Mouse (Mus musculus): ENCODE measurements around the gene Bbs9. TPM values are rescaled to one million over a fixed set of nuclear protein-coding genes. Genes with fewer than 3 reads are reported as not detected.

Gene Bbs9
- polyA plus RNA-seq, 1 experiment = 17.9 TPM

DNA sequence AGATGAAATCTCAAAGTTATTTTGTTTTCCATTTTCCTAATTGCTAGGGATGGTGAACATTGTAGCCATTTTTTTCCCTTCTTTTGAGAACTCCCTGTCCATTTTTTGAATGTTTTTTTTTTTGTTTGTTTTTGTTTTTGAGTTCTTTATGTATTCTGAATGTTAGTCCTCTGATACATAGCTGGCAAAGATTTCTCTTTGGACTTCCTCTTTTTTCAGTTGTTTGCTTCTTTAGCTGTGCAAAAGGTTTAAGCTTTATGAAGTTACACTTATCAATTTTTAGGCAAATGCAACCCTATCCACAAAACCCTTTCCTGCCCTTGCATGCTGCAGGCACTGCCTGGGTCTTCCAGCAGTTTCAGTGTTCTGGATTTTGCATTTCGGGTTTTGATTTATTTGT lies 143.7 kb downstream of the Bbs9 start:
- Histone ChIP-seq H3K9ac (ENCODE audit: low read depth, poor library complexity, severe bottlenecking) (no peak overlapping the region), H3K36me3 (ENCODE audit: control insufficient read depth, insufficient read depth, low read length, poor library complexity, severe bottlenecking) (no peaks in the 10 kb centered on the region), H3K4me3 (ENCODE audit: low read depth, low read length) (no peak overlapping the region), H3K27me3 (ENCODE audit: control insufficient read depth, insufficient read depth, low read length, poor library complexity, severe bottlenecking) (no peaks in the 10 kb centered on the region), H3K27ac (ENCODE audit: insufficient read depth, low read length) (no peak overlapping the region), H3K4me1 (ENCODE audit: control insufficient read depth, insufficient read depth, low read length) (no peaks in the 10 kb centered on the region), H3K9me3 (replicated peaks; ENCODE audit: control insufficient read depth, insufficient read depth, low read length, poor library complexity, severe bottlenecking) (no peaks in the 10 kb centered on the region)
- no peak for TF ChIP-seq EP300 (IDR thresholded peaks at IDR 0.05; ENCODE audit: insufficient read depth, low read depth, low read length)
- TF ChIP-seq POLR2A (IDR thresholded peaks at IDR 0.05; ENCODE audit: insufficient read depth, low read length) = no peak
- no peak for TF ChIP-seq CTCF (IDR thresholded peaks at IDR 0.05; ENCODE audit: low read depth, low read length)

- Histone ChIP-seq H3K9ac (ENCODE audit: low read depth, poor library complexity, severe bottlenecking) (no peak overlapping the region), H3K27me3 (ENCODE audit: control insufficient read depth, insufficient read depth, low read length, poor library complexity, severe bottlenecking) (no peaks in the 10 kb centered on the region), H3K9me3 (replicated peaks; ENCODE audit: control insufficient read depth, insufficient read depth, low read length, poor library complexity, severe bottlenecking) (no peaks in the 10 kb centered on the region), H3K36me3 (ENCODE audit: control insufficient read depth, insufficient read depth, low read length, poor library complexity, severe bottlenecking) (no peaks in the 10 kb centered on the region), H3K4me3 (ENCODE audit: low read depth, low read length) (no peak overlapping the region), H3K27ac (ENCODE audit: insufficient read depth, low read length) (no peak overlapping the region), H3K4me1 (ENCODE audit: control insufficient read depth, insufficient read depth, low read length) (no peaks in the 10 kb centered on the region)
- TF ChIP-seq POLR2A (IDR thresholded peaks at IDR 0.05; ENCODE audit: insufficient read depth, low read length) = no peak
- peak; percentile 42 for TF ChIP-seq CTCF (IDR thresholded peaks at IDR 0.05; ENCODE audit: low read depth, low read length)
Observed at GRCm38 (mm10) chr9:22624966-22625365, 149.5 kb downstream of the Bbs9 start.

DNA sequence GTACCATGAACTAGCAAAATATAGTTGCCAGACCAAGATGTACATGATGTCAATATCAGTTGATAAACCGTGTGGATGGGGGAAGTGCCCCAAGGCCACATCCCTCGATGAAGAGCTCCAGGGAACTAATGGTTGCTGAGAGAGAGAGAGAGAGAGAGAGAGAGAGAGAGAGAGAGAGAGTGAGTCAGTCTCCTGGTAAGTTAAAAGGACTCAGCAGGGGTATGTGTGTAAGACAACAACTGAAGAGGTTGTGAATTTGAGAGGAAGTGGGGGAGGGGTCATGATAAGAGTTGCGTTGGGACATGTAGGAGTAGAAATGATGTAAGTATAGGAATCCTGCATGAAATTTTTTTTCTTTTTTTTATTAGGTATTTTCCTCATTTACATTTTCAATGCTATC lies 150.5 kb downstream of the Bbs9 start:
- Histone ChIP-seq H3K4me1 (ENCODE audit: control insufficient read depth, insufficient read depth, low read length) (no peaks in the 10 kb centered on the region), H3K4me3 (ENCODE audit: low read depth, low read length) (no peak overlapping the region)
- TF ChIP-seq EP300 (IDR thresholded peaks at IDR 0.05; ENCODE audit: insufficient read depth, low read depth, low read length) (no peak), POLR2A (IDR thresholded peaks at IDR 0.05; ENCODE audit: insufficient read depth, low read length) (no peak), CTCF (IDR thresholded peaks at IDR 0.05; ENCODE audit: low read depth, low read length) (no peak)

GRCm38 (mm10) chr9:22627912-22628311 lies 152.4 kb downstream of the Bbs9 start:
- no peaks in the 10 kb centered on the region for H3K4me1 ChIP-seq (ENCODE audit: control insufficient read depth, insufficient read depth, low read length)
- TF ChIP-seq POLR2A (IDR thresholded peaks at IDR 0.05; ENCODE audit: insufficient read depth, low read length) = no peak
- no peak for TF ChIP-seq EP300 (IDR thresholded peaks at IDR 0.05; ENCODE audit: insufficient read depth, low read depth, low read length)
- TF ChIP-seq CTCF (IDR thresholded peaks at IDR 0.05; ENCODE audit: low read depth, low read length) = no peak

More for the DNA sequence above, 150.5 kb downstream of the Bbs9 start:
- H3K36me3 ChIP-seq (ENCODE audit: control insufficient read depth, insufficient read depth, low read length, poor library complexity, severe bottlenecking) = no peaks in the 10 kb centered on the region
- H3K27ac ChIP-seq (ENCODE audit: insufficient read depth, low read length) = no peak overlapping the region
- no peaks in the 10 kb centered on the region for H3K9me3 ChIP-seq (replicated peaks; ENCODE audit: control insufficient read depth, insufficient read depth, low read length, poor library complexity, severe bottlenecking)
- no peaks in the 10 kb centered on the region for H3K27me3 ChIP-seq (ENCODE audit: control insufficient read depth, insufficient read depth, low read length, poor library complexity, severe bottlenecking)
- H3K9ac ChIP-seq (ENCODE audit: low read depth, poor library complexity, severe bottlenecking) = no peak overlapping the region

GRCm38 (mm10) chr9:22632800-22633485 lies 157.4 kb downstream of the Bbs9 start:
- no peaks in the 10 kb centered on the region for H3K9me3 ChIP-seq (replicated peaks; ENCODE audit: control insufficient read depth, insufficient read depth, low read length, poor library complexity, severe bottlenecking)
- H3K36me3 ChIP-seq (ENCODE audit: control insufficient read depth, insufficient read depth, low read length, poor library complexity, severe bottlenecking) = no peaks in the 10 kb centered on the region
- TF ChIP-seq CTCF (IDR thresholded peaks at IDR 0.05; ENCODE audit: low read depth, low read length) (no peak), POLR2A (IDR thresholded peaks at IDR 0.05; ENCODE audit: insufficient read depth, low read length) (no peak), EP300 (IDR thresholded peaks at IDR 0.05; ENCODE audit: insufficient read depth, low read depth, low read length) (no peak)

More at GRCm38 (mm10) chr9:22627912-22628311, 152.4 kb downstream of the Bbs9 start:
- Histone ChIP-seq H3K9me3 (replicated peaks; ENCODE audit: control insufficient read depth, insufficient read depth, low read length, poor library complexity, severe bottlenecking) (no peaks in the 10 kb centered on the region), H3K27ac (ENCODE audit: insufficient read depth, low read length) (no peak overlapping the region), H3K36me3 (ENCODE audit: control insufficient read depth, insufficient read depth, low read length, poor library complexity, severe bottlenecking) (no peaks in the 10 kb centered on the region), H3K27me3 (ENCODE audit: control insufficient read depth, insufficient read depth, low read length, poor library complexity, severe bottlenecking) (no peaks in the 10 kb centered on the region), H3K9ac (ENCODE audit: low read depth, poor library complexity, severe bottlenecking) (no peak overlapping the region), H3K4me3 (ENCODE audit: low read depth, low read length) (no peak overlapping the region)

DNA sequence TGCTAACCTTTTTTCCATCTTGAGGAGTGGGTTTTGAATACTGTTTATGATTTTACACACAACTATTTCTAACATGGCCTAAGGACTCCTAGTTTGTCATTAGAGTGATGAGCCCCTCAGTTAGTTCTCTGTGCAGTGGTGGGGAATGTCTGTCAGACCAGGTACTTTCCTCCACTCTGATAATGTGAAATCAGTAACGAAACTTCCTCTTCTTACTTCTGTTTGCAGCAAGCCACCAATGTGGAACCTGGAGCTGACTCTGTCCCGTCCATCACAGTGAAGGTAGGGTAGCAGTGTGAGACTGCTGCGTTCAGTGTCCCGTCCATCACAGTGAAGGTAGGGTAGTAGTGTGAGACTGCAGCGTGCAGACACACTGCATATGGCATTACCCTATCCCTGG lies 163.0 kb downstream of the Bbs9 start:
- TF ChIP-seq EP300 (IDR thresholded peaks at IDR 0.05; ENCODE audit: insufficient read depth, low read depth, low read length) (no peak), POLR2A (IDR thresholded peaks at IDR 0.05; ENCODE audit: insufficient read depth, low read length) (no peak), CTCF (IDR thresholded peaks at IDR 0.05; ENCODE audit: low read depth, low read length) (no peak)
- Histone ChIP-seq H3K36me3 (ENCODE audit: control insufficient read depth, insufficient read depth, low read length, poor library complexity, severe bottlenecking) (no peaks in the 10 kb centered on the region), H3K9me3 (replicated peaks; ENCODE audit: control insufficient read depth, insufficient read depth, low read length, poor library complexity, severe bottlenecking) (no peaks in the 10 kb centered on the region), H3K27me3 (ENCODE audit: control insufficient read depth, insufficient read depth, low read length, poor library complexity, severe bottlenecking) (no peaks in the 10 kb centered on the region), H3K4me1 (ENCODE audit: control insufficient read depth, insufficient read depth, low read length) (no peaks in the 10 kb centered on the region), H3K27ac (ENCODE audit: insufficient read depth, low read length) (no peak overlapping the region), H3K4me3 (ENCODE audit: low read depth, low read length) (no peak overlapping the region), H3K9ac (ENCODE audit: low read depth, poor library complexity, severe bottlenecking) (no peak overlapping the region)

More at GRCm38 (mm10) chr9:22632800-22633485, 157.4 kb downstream of the Bbs9 start:
- no peak overlapping the region for H3K9ac ChIP-seq (ENCODE audit: low read depth, poor library complexity, severe bottlenecking)
- H3K27ac ChIP-seq (ENCODE audit: insufficient read depth, low read length) = no peak overlapping the region
- no peaks in the 10 kb centered on the region for H3K4me1 ChIP-seq (ENCODE audit: control insufficient read depth, insufficient read depth, low read length)
- no peaks in the 10 kb centered on the region for H3K27me3 ChIP-seq (ENCODE audit: control insufficient read depth, insufficient read depth, low read length, poor library complexity, severe bottlenecking)
- no peak overlapping the region for H3K4me3 ChIP-seq (ENCODE audit: low read depth, low read length)

All from ES-Bruce4 (cell line).